Mouse (Mus musculus) MEL (cell line): Measurements from ENCODE around the gene Ppp2r5d. TPM values are rescaled to one million over a fixed set of nuclear protein-coding genes. Genes with fewer than 3 reads are reported as not detected.

Experiments used
- DNase-seq: peaks from one replicate; pipeline ENCODE4 v3.0.0; 2011; ENCODE audit warnings: low read depth, low spot score
- H3K27ac ChIP-seq: 2 replicates; pipeline ENCODE4 v1.5.1; 2012; ENCODE audit warnings: low read depth, mild to moderate bottlenecking, control low read depth, low read length, moderate library complexity; ENCODE audit not compliant: control insufficient read depth
- H3K27me3 ChIP-seq, 2 experiments: fragments of 150-350 bp in 1 of 2; sonication (generic) in 1 of 2; 2 replicates each; pipeline ENCODE4 v1.6.1; 2012; ENCODE audit warnings: low read length in 2 of 2, mild to moderate bottlenecking in 2 of 2, improper control_type of control experiment in 1 of 2, moderate library complexity in 1 of 2; ENCODE audit not compliant: insufficient read depth in 2 of 2, control insufficient read depth in 1 of 2
- H3K36me3 ChIP-seq, 2 experiments: 2 replicates each; pipeline ENCODE4 v1.6.1; 2012 to 2014; ENCODE audit warnings: low read length in 2 of 2, improper control_type of control experiment in 1 of 2, inconsistent platforms in 1 of 2, mild to moderate bottlenecking in 1 of 2; ENCODE audit not compliant: insufficient read depth in 2 of 2, control insufficient read depth in 1 of 2
- H3K4me1 ChIP-seq, 2 experiments: fragments of 150-350 bp in 1 of 2; sonication (generic) in 1 of 2; 2 replicates each; pipeline ENCODE4 v1.6.1; 2012; ENCODE audit warnings: low read length in 2 of 2, improper control_type of control experiment in 1 of 2, mild to moderate bottlenecking in 1 of 2; ENCODE audit not compliant: insufficient read depth in 2 of 2, control insufficient read depth in 1 of 2
- H3K4me3 ChIP-seq, 2 experiments: fragments of 150-350 bp in 1 of 2; sonication (generic) in 1 of 2; 2 replicates each; pipeline ENCODE4 v1.5.1; 2012; ENCODE audit warnings: low read depth in 2 of 2, low read length in 2 of 2, mild to moderate bottlenecking in 2 of 2, moderate library complexity in 2 of 2, control low read depth in 1 of 2, improper control_type of control experiment in 1 of 2; ENCODE audit not compliant: control insufficient read depth in 1 of 2, insufficient read depth in 1 of 2
- H3K79me2 ChIP-seq: 2 replicates; pipeline ENCODE4 v1.6.1; 2012; ENCODE audit warnings: mild to moderate bottlenecking, low read length, moderate library complexity; ENCODE audit not compliant: control insufficient read depth, poor library complexity, insufficient read depth
- H3K9ac ChIP-seq: 2 replicates; pipeline ENCODE4 v1.6.1; 2012; ENCODE audit warnings: low read depth, mild to moderate bottlenecking, control low read depth, low read length, moderate library complexity; ENCODE audit not compliant: control insufficient read depth, poor library complexity, severe bottlenecking
- H3K9me3 ChIP-seq: fragments of 150-350 bp; sonication (generic); replicated peaks from 2 replicates; pipeline ENCODE4 v1.6.1; 2012; ENCODE audit warnings: mild to moderate bottlenecking, low read length, improper control_type of control experiment, moderate library complexity; ENCODE audit not compliant: insufficient read depth
- BHLHE40 ChIP-seq: IDR thresholded peaks from 2 replicates; pipeline ENCODE4 v1.6.1; 2012; ENCODE audit warnings: low read depth, mild to moderate bottlenecking, inconsistent platforms, low read length, improper control_type of control experiment, borderline replicate concordance
- CHD1 ChIP-seq: IDR thresholded peaks from 2 replicates; pipeline ENCODE4 v1.6.1; 2012; ENCODE audit warnings: low read depth, mild to moderate bottlenecking, inconsistent platforms, low read length, improper control_type of control experiment
- CHD2 ChIP-seq: IDR thresholded peaks from 2 replicates; pipeline ENCODE4 v1.6.1; 2011; ENCODE audit warnings: low read length, improper control_type of control experiment
- CTCF ChIP-seq, 3 experiments: IDR thresholded peaks in 2 of 3; conservative IDR thresholded peaks in 1 of 3; 2 replicates each; pipeline ENCODE4 v1.5.1; 2011 to 2012; ENCODE audit warnings: low read length in 3 of 3, low read depth in 2 of 3, mild to moderate bottlenecking in 2 of 3, improper control_type of control experiment in 1 of 3, inconsistent platforms in 1 of 3, mixed read lengths in 1 of 3, moderate library complexity in 1 of 3; ENCODE audit not compliant: control insufficient read depth in 1 of 3, insufficient read depth in 1 of 3, poor library complexity in 1 of 3, severe bottlenecking in 1 of 3
- ELF1 ChIP-seq: IDR thresholded peaks from 2 replicates; pipeline ENCODE4 v1.6.1; 2014; ENCODE audit warnings: low read depth, mild to moderate bottlenecking, inconsistent platforms, low read length, improper control_type of control experiment, moderate library complexity
- EP300 ChIP-seq, 2 experiments: IDR thresholded peaks; 2 replicates each; pipeline ENCODE4 v1.6.1; 2011; ENCODE audit warnings: improper control_type of control experiment in 2 of 2, low read length in 2 of 2, low read depth in 1 of 2, mild to moderate bottlenecking in 1 of 2
- ETS1 ChIP-seq: IDR thresholded peaks from 2 replicates; pipeline ENCODE4 v1.6.1; 2012; ENCODE audit warnings: low read depth, mild to moderate bottlenecking, inconsistent platforms, low read length, improper control_type of control experiment, moderate library complexity
- HCFC1 ChIP-seq: IDR thresholded peaks from 2 replicates; pipeline ENCODE4 v1.6.1; 2012; ENCODE audit warnings: low read depth, mild to moderate bottlenecking, inconsistent platforms, low read length, improper control_type of control experiment, moderate library complexity
- MAFK ChIP-seq: IDR thresholded peaks from 2 replicates; pipeline ENCODE4 v1.6.1; 2011; ENCODE audit warnings: low read depth, mild to moderate bottlenecking, low read length, improper control_type of control experiment, borderline replicate concordance
- MAX ChIP-seq: IDR thresholded peaks from 2 replicates; pipeline ENCODE4 v1.6.1; 2011; ENCODE audit warnings: low read length, improper control_type of control experiment
- MXI1 ChIP-seq: IDR thresholded peaks from 2 replicates; pipeline ENCODE4 v1.6.1; 2011; ENCODE audit warnings: mild to moderate bottlenecking, low read depth, low read length, improper control_type of control experiment
- MYC ChIP-seq: IDR thresholded peaks from 2 replicates; pipeline ENCODE4 v1.6.1; 2011; ENCODE audit warnings: low read depth, mild to moderate bottlenecking, low read length, improper control_type of control experiment, moderate library complexity
- NELFE ChIP-seq: IDR thresholded peaks from 2 replicates; pipeline ENCODE4 v1.6.1; 2011; ENCODE audit warnings: low read depth, low read length, improper control_type of control experiment
- NRF1 ChIP-seq: IDR thresholded peaks from 2 replicates; pipeline ENCODE4 v1.6.1; 2014; ENCODE audit warnings: low read depth, mild to moderate bottlenecking, inconsistent platforms, low read length, improper control_type of control experiment, moderate library complexity; ENCODE audit not compliant: poor library complexity, insufficient read depth, severe bottlenecking
- POLR2A ChIP-seq, 2 experiments: IDR thresholded peaks; 2 replicates each; pipeline ENCODE4 v1.6.1; 2011 to 2012; ENCODE audit warnings: low read length in 2 of 2, mild to moderate bottlenecking in 2 of 2, control low read depth in 1 of 2, improper control_type of control experiment in 1 of 2, low read depth in 1 of 2, moderate library complexity in 1 of 2; ENCODE audit not compliant: control insufficient read depth in 1 of 2, insufficient read depth in 1 of 2, poor library complexity in 1 of 2
- POLR2AphosphoS2 ChIP-seq: IDR thresholded peaks from 2 replicates; pipeline ENCODE4 v1.6.1; 2011; ENCODE audit warnings: low read length, improper control_type of control experiment
- POLR2AphosphoS5 ChIP-seq: IDR thresholded peaks from 2 replicates; pipeline ENCODE4 v1.6.1; 2012; ENCODE audit warnings: low read depth, borderline replicate concordance, mild to moderate bottlenecking, inconsistent platforms, low read length, moderate library complexity, mixed read lengths
- RCOR1 ChIP-seq: IDR thresholded peaks from 2 replicates; pipeline ENCODE4 v1.6.1; 2012; ENCODE audit warnings: low read depth, mild to moderate bottlenecking, inconsistent platforms, low read length, improper control_type of control experiment
- TCF12 ChIP-seq: IDR thresholded peaks from 2 replicates; pipeline ENCODE4 v1.6.1; 2014; ENCODE audit warnings: low read depth, mild to moderate bottlenecking, inconsistent platforms, low read length, improper control_type of control experiment, moderate library complexity
- USF1 ChIP-seq: IDR thresholded peaks from 2 replicates; pipeline ENCODE4 v1.6.1; 2014; ENCODE audit warnings: low read depth, mild to moderate bottlenecking, inconsistent platforms, low read length, improper control_type of control experiment, moderate library complexity
- ZMIZ1 ChIP-seq: IDR thresholded peaks from 2 replicates; pipeline ENCODE4 v1.6.1; 2012; ENCODE audit warnings: low read depth, mild to moderate bottlenecking, inconsistent platforms, low read length, improper control_type of control experiment, moderate library complexity
- ZNF384 ChIP-seq: IDR thresholded peaks from 2 replicates; pipeline ENCODE4 v1.6.1; 2012; ENCODE audit warnings: low read depth, mild to moderate bottlenecking, inconsistent platforms, low read length, improper control_type of control experiment
- polyA plus RNA-seq, 2 experiments: library from polyadenylated mRNA; stranded (reverse) in 1 of 2; unstranded in 1 of 2; fragments of >175 nt in 1 of 2; fragments of >200 nt in 1 of 2; gene quantifications; 2 replicates each; pipeline versions ENCODE4 v1.2.1 to v1.2.4; 2012; ENCODE audit warnings: low replicate concordance in 2 of 2, low read depth in 1 of 2; ENCODE audit not compliant: insufficient read length in 2 of 2, insufficient read depth in 1 of 2, missing spikeins in 1 of 2
- total RNA-seq: library from RNA; depleted of rRNA; stranded (reverse); fragments of 300-350 nt; gene quantifications from 2 replicates; pipeline ENCODE4 v1.2.3, GENCODE M21; 2012

Ppp2r5d gene
- total and polyA plus RNA-seq, 3 experiments, result 47.6 to 82.9 (median 80.4) TPM

DNA sequence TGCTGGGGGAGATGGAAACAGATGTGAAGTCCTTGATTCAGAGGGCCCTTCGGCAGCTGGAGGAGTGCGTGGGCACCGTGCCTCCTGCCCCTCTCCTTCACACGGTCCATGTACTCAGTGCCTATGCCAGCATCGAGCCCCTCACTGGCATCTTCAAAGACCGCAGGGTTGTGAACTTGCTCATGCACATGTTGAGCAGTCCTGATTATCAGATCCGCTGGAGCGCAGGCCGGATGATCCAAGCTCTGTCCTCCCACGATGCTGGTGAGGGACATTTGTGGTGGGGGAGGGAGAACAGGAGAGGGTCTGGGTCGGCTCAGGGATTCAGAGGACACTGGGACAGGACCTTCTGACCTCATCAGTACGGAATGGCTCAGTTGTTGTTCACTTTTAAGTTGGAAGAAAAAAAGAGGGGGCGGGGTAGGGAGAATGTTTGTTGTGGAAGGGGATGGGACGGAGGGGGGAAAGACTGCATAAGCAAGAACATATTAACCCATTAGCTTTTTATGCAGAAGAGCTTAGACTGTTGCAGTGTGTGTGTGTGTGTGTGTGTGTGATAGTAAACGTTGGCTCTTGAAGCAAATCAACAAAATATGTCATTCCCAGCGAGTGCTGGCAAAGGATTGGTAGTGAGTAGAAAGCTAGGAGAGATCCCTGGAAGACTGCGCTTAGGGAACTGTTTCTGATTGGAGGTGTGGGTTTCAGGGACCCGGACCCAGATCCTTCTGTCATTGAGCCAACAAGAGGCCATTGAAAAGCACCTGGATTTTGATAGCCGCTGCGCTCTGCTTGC is 53.0 kb downstream of the Ppp2r5d start:
- H3K27me3 ChIP-seq, result no peaks in the 10 kb centered on the region
- H3K4me3 ChIP-seq, result no peak overlapping the region
- H3K27ac ChIP-seq, result no peak overlapping the region
- H3K9me3 ChIP-seq, result no peaks in the 10 kb centered on the region
- H3K4me1 ChIP-seq, result peaks cover 6 to 8% of the 10 kb centered on the region in 2 experiments; a peak in 3 of 4 replicates
- no peak for TF ChIP-seq CHD2
- no peak overlapping the region for H3K9ac ChIP-seq
- H3K79me2 ChIP-seq, result peaks cover 11% of the 10 kb centered on the region
- peaks cover 0 to 4% of the 10 kb centered on the region in 2 experiments; a peak in 2 of 4 replicates for H3K36me3 ChIP-seq
- DNase-seq, result no peak

DNA sequence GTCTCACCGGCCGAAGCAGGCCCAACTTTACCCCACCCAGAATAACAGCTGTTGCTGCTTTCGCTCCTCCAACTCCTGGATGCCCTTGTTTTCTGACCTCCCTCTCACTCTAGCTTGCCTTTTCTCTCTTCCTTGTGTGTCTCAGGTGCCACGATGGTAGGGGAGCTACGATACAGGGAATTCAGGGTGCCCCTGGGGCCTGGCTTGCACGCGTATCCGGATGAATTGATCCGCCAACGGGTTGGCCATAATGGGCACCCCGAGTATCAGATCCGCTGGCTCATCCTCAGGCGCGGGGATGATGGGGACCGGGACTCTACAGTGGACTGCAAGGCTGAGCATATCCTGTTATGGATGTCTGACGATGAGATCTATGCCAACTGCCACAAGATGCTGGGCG is 53.6 kb downstream of the Ppp2r5d start:
- H3K9me3 ChIP-seq, result no peaks in the 10 kb centered on the region
- H3K79me2 ChIP-seq, result peaks cover 15% of the 10 kb centered on the region
- no peak for TF ChIP-seq MYC
- no peak for TF ChIP-seq EP300 (IDR thresholded peaks at IDR 0.05; ENCODE audit: low read depth in 1 of 2, low read length in 2 of 2)
- TF ChIP-seq POLR2AphosphoS5, result no peak
- TF ChIP-seq MXI1, result no peak
- no peak for TF ChIP-seq CTCF (IDR thresholded peaks at IDR 0.05 in 2 of 3, conservative IDR thresholded peaks at IDR 0.05 in 1 of 3; ENCODE audit: control insufficient read depth in 1 of 3, insufficient read depth in 1 of 3, low read depth in 2 of 3, low read length in 3 of 3, poor library complexity in 1 of 3, severe bottlenecking in 1 of 3)
- H3K27ac ChIP-seq, result no peak overlapping the region
- peak overlapping the region; percentile 78 to 99 for H3K4me3 ChIP-seq
- peaks cover 6 to 10% of the 10 kb centered on the region in 2 experiments; a peak in 3 of 4 replicates for H3K4me1 ChIP-seq
- no peaks in the 10 kb centered on the region for H3K27me3 ChIP-seq
- H3K9ac ChIP-seq, result peak overlapping the region; percentile 83
- H3K36me3 ChIP-seq, result peaks cover 0 to 7% of the 10 kb centered on the region in 2 experiments; a peak in 2 of 4 replicates
- DNase-seq, result no peak

DNA sequence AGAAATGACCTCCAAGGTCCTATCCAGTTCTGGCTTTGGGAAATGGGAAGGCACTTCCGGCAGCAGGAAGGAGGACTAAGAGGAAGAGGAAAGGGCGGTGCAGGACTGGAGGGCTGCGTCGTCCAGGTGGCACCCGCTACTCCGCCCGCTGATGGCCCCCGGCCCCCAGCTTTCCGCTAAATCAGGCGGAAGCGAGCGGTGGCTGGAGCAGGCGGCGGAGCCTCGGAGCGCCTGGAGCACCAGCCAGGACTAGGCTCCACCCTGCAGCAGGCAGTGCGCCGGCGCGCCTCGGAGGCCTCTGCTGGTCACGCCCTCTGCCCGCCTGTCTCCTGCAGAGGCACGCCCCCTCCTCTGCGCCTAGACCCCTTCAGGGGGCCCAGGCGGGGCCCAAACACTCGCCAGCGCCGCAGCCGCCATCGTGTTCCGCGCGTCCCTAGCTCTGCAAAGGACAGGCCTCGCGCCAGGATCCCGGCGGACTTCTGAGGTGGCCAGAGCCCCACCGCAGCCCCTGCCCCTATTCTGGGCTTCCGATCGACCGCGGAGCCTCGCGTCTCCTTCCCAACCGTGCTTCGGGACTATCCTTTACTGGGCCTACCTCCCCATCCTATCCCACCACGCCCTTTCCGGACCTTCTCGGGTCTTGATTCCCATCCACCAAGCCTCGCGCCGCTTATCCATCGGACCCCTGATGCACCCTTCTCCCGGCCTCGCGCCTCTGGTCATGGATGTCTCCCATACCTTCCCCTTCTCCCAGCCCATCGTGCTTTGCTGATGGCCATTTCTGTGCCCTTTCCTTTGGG is 54.5 kb downstream of the Ppp2r5d start, which contains the start of gene Cul7:
Gene Cul7, plus strand, starts transcription at position 106 of the 800 bp plus-strand sequence.
- H3K27ac ChIP-seq, result peak within 1 kb of the TSS; percentile 58
- peak within 1 kb of the TSS; percentile 78 to 99 for H3K4me3 ChIP-seq
- no peaks in the 10 kb centered on the region for H3K9me3 ChIP-seq
- peak within 1 kb of the TSS; percentile 83 for H3K9ac ChIP-seq
- peaks cover 0 to 7% of the 10 kb centered on the region in 2 experiments; a peak in 2 of 4 replicates for H3K36me3 ChIP-seq
- peak; percentile 93 for DNase-seq
- peaks cover 6 to 10% of the 10 kb centered on the region in 2 experiments; a peak in 3 of 4 replicates for H3K4me1 ChIP-seq
- no peaks in the 10 kb centered on the region for H3K27me3 ChIP-seq
- H3K79me2 ChIP-seq, result peaks cover 16% of the 10 kb centered on the region
- TF ChIP-seq USF1 (peak; percentile 49; the same call in 1 of the 2 replicates), ETS1 (no peak), MXI1 (peak; percentile 63; the same call in 1 of the 2 replicates), ZNF384 (no peak), RCOR1 (0 out of 2 replicates have a peak, but pooled peaks have one; percentile 5), ZMIZ1 (peak; percentile 21; the same call in 1 of the 2 replicates), ELF1 (peak; percentile 70; the same call in 1 of the 2 replicates), TCF12 (peak; percentile 23; the same call in 1 of the 2 replicates), MAFK (no peak), NELFE (peak; percentile 80), CHD1 (peak; percentile 53; the same call in 1 of the 2 replicates), MYC (peak; percentile 44; the same call in 1 of the 2 replicates), BHLHE40 (no peak), HCFC1 (peak; percentile 59; the same call in 1 of the 2 replicates), MAX (peak; percentile 52), POLR2A (IDR thresholded peaks at IDR 0.05; ENCODE audit: control insufficient read depth in 1 of 2, insufficient read depth in 1 of 2, low read depth in 1 of 2, low read length in 2 of 2, poor library complexity in 1 of 2) (peak; percentile 69 to 83), POLR2AphosphoS2 (peak; percentile 71), NRF1 (peak; percentile 82)
